8 mouse cellular contexts compared by ENCODE assay signal in the genomic region with DNA sequence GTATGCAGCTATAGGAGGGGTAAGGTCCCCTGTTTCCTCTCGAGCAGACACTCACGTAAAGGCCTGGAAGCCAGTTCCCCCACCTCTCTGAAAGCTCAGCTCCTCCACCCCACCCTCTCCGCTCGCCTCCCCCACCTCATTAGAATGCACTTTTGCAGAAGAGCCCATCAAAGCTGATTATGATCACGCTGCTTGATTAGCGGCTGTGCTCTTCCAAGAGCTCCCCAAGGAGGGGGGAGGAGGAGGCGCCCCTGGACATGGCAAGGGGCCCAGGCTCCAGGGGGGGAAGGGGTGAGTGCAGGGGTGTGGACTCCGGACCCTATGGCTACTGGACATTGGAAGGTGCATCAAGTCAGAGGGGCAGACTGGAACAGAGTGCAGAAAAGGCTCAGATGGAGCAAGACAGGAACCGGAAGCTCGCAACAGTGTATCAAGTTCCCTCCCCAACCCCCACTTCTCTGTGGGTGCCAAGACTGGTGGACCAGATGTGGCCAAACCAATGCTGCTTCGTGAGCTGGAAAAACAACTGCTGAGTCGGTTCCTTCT.
DNase-seq lines count a peak whose midpoint lies in the region; ATAC-seq and TF ChIP-seq lines count a peak whose summit lies in the region.

No protein-coding gene starts in this region.

- H3K9ac ChIP-seq in intestine, embryonic 14.5 days (ENCODE audit: low read length): no peak overlapping the region
- no peak overlapping the region for H3K9ac ChIP-seq in limb, embryonic 14.5 days (ENCODE audit: low read depth, low read length, severe bottlenecking)
- no peak overlapping the region for H3K9ac ChIP-seq in neural tube, embryonic 14.5 days (replicated peaks; ENCODE audit: low read depth, low read length)

- H3K36me3 ChIP-seq in intestine, embryonic 14.5 days (ENCODE audit: control insufficient read depth, insufficient read depth, low read length): no peaks in the 10 kb centered on the region
- H3K36me3 ChIP-seq in limb, embryonic 14.5 days (ENCODE audit: control insufficient read depth, insufficient read depth, low read length): no peaks in the 10 kb centered on the region
- H3K36me3 ChIP-seq in neural tube, embryonic 14.5 days (ENCODE audit: control insufficient read depth, insufficient read depth, low read length): no peaks in the 10 kb centered on the region

- no peak overlapping the region for H3K4me3 ChIP-seq in intestine, embryonic 14.5 days (ENCODE audit: low read depth, low read length)
- H3K4me3 ChIP-seq in limb, embryonic 14.5 days (replicated peaks; ENCODE audit: low read length): no peak overlapping the region
- H3K4me3 ChIP-seq in neural tube, embryonic 14.5 days (ENCODE audit: low read depth, low read length): no peak overlapping the region

- no peak for TF ChIP-seq POLR2A in limb, embryonic 14.5 days (IDR thresholded peaks at IDR 0.05; ENCODE audit: borderline replicate concordance, extremely low read depth, insufficient read depth, insufficient read length)

- intact Hi-C loops in gastrocnemius, postnatal 14 days (cut with DNase I; ENCODE audit: low total_unique reads): no loop called here

- WGBS in intestine, embryonic 14.5 days: 35% methylated on average over 12 of the region's 12 CpGs
- 21% methylated on average over 12 of the region's 12 CpGs for WGBS in limb, embryonic 14.5 days
- WGBS in neural tube, embryonic 14.5 days: 12% methylated on average over 12 of the region's 12 CpGs

- no peaks in the 10 kb centered on the region; the same call in 1 of the 2 replicates for H3K27me3 ChIP-seq in intestine, embryonic 14.5 days (replicated peaks; ENCODE audit: control insufficient read depth, insufficient read depth, low read length)
- H3K27me3 ChIP-seq in limb, embryonic 14.5 days (ENCODE audit: control insufficient read depth, insufficient read depth, low read length): no peaks in the 10 kb centered on the region
- no peaks in the 10 kb centered on the region for H3K27me3 ChIP-seq in neural tube, embryonic 14.5 days (ENCODE audit: control insufficient read depth, insufficient read depth, low read length)

- H3K4me1 ChIP-seq in intestine, embryonic 14.5 days (replicated peaks; ENCODE audit: control insufficient read depth, insufficient read depth, low read length): peaks cover 8% of the 10 kb centered on the region; the same call in 1 of the 2 replicates
- H3K4me1 ChIP-seq in limb, embryonic 14.5 days (ENCODE audit: control insufficient read depth, insufficient read depth, low read length): peaks cover 18% of the 10 kb centered on the region
- peaks cover 38% of the 10 kb centered on the region for H3K4me1 ChIP-seq in neural tube, embryonic 14.5 days (ENCODE audit: control insufficient read depth, insufficient read depth, low read length)

- peak overlapping the region; percentile 22; the same call in 1 of the 2 replicates for H3K4me2 ChIP-seq in intestine, embryonic 14.5 days (ENCODE audit: low read length)
- H3K4me2 ChIP-seq in limb, embryonic 14.5 days (replicated peaks; ENCODE audit: low read depth, low read length, severe bottlenecking): peak overlapping the region; percentile 40
- H3K4me2 ChIP-seq in neural tube, embryonic 14.5 days (ENCODE audit: low read depth, low read length): no peak overlapping the region

- DNase-seq in adrenal gland, postnatal 10 days: peak; percentile 34
- no peak for DNase-seq in adrenal gland, postnatal 4 days (ENCODE audit: low spot score in 2 of 2)
- peak; percentile 65 for DNase-seq in brain, adult 2 months (ENCODE audit: low read depth, low spot score)
- DNase-seq in gastrocnemius, postnatal 14 days: peak; percentile 71
- DNase-seq in intestine, embryonic 14.5 days (ENCODE audit: low spot score): no peak
- DNase-seq in limb, embryonic 14.5 days (ENCODE audit: low spot score): peak; percentile 89
- no peak for DNase-seq in adrenal gland, adult 2 months

- no peak overlapping the region for H3K27ac ChIP-seq in intestine, embryonic 14.5 days (ENCODE audit: low read depth)
- peak overlapping the region; percentile 74 for H3K27ac ChIP-seq in limb, embryonic 14.5 days (replicated peaks; ENCODE audit: low read depth, low read length)
- H3K27ac ChIP-seq in neural tube, embryonic 14.5 days (ENCODE audit: low read depth, low read length): peak overlapping the region; percentile 84

- H3K9me3 ChIP-seq in intestine, embryonic 14.5 days (ENCODE audit: control insufficient read depth, low read length): no peaks in the 10 kb centered on the region
- no peaks in the 10 kb centered on the region for H3K9me3 ChIP-seq in limb, embryonic 14.5 days (ENCODE audit: control insufficient read depth, low read length)
- H3K9me3 ChIP-seq in neural tube, embryonic 14.5 days (ENCODE audit: control insufficient read depth, low read length): no peaks in the 10 kb centered on the region

- 0 out of 2 replicates have a peak, but pooled peaks have one; percentile 43 for ATAC-seq in intestine, embryonic 14.5 days (replicated peaks; ENCODE audit: low FRiP score, low TSS enrichment, low read depth)
- peak; percentile 84 for ATAC-seq in limb, embryonic 14.5 days (ENCODE audit: low FRiP score, low read depth)
- ATAC-seq in neural tube, embryonic 14.5 days (ENCODE audit: low read depth): peak; percentile 59

Comparison
In these comparisons a context has a peak if more than half of its experiments do, and no peak if none do; other contexts are left out.
1. DNase-seq: peak in adrenal gland, postnatal 10 days (single experiment), brain, adult 2 months (single experiment), gastrocnemius, postnatal 14 days (single experiment) and limb, embryonic 14.5 days (single experiment); none in adrenal gland, postnatal 4 days (0 of 2), intestine, embryonic 14.5 days (single experiment) and adrenal gland, adult 2 months (single experiment).
2. Peak in every context shown above with its lines, with median percentiles within 50 percentile points of each other: ATAC-seq.